In the genomic region with DNA sequence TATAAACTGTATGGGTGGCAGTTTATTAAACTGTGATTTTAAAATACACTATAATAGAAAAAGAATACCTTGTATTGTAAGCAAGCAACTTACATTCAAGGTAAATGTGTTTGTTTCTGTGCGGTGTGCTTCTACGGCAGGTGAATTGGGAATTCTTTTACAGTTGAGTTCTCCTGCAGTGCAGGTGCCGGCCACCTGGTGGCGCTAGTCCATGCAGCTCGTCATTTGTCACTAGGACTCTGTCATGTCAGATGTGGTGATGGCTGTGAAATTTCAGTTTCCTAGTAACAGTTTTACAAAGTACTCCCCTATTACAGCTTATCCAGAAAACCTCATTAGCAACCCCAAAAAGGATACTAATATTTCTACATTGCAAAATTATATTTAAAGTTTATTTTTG, we compare ENCODE assay signal across 10 mouse cellular contexts. TPM values are rescaled to one million over a fixed set of nuclear protein-coding genes. Genes with fewer than 3 reads are reported as not detected.
A peak's percentile ranks its signal among the peaks of the same experiment; 100 is the strongest.
DNase-seq lines count a peak whose midpoint lies in the region; ATAC-seq and TF ChIP-seq lines count a peak whose summit lies in the region.
"Had no signal": no experiment of that assay in that cellular context is flagged by ENCODE, and none has a peak within 500 bp of the region (broad histone marks: within the 10 kb centered on the region; RNA-seq: fewer than 3 reads in every experiment).

No protein-coding gene starts in this region.

- no peaks in the 10 kb centered on the region for H3K4me1 ChIP-seq in cerebellum, adult 2 months (ENCODE audit: control insufficient read depth, insufficient read depth, low read length)
- no peaks in the 10 kb centered on the region for H3K4me1 ChIP-seq in lung, embryonic 14.5 days (ENCODE audit: insufficient read depth)
- H3K4me1 ChIP-seq: hindbrain, embryonic 15.5 days; neural tube, embryonic 12.5 days had no signal

- no peaks in the 10 kb centered on the region for H3K27me3 ChIP-seq in cerebellum, adult 2 months (ENCODE audit: control insufficient read depth, insufficient read depth, low read length)
- H3K27me3 ChIP-seq in lung, embryonic 14.5 days (ENCODE audit: insufficient read depth, low read length): no peaks in the 10 kb centered on the region
- H3K27me3 ChIP-seq: hindbrain, embryonic 15.5 days; neural tube, embryonic 12.5 days had no signal

- H3K9ac ChIP-seq in lung, embryonic 14.5 days: no peak overlapping the region
- H3K9ac ChIP-seq: hindbrain, embryonic 15.5 days; neural tube, embryonic 12.5 days had no signal

- no peak for TF ChIP-seq POLR2A in cerebellum, adult 2 months (IDR thresholded peaks at IDR 0.05; ENCODE audit: borderline replicate concordance, insufficient read depth, low read length)

- WGBS in cerebellum, adult 2 months: 23% methylated on average over 5 of the region's 5 CpGs
- 31% methylated on average over 5 of the region's 5 CpGs for WGBS in lung, embryonic 14.5 days

- ATAC-seq in cerebellum, adult (ENCODE audit: insufficient number of reproducible peaks, low FRiP score, low TSS enrichment): no peak
- ATAC-seq in lung, embryonic 14.5 days (ENCODE audit: insufficient read depth): no peak

- H3K4me2 ChIP-seq in lung, embryonic 14.5 days: no peak overlapping the region
- H3K4me2 ChIP-seq: hindbrain, embryonic 15.5 days; neural tube, embryonic 12.5 days had no signal

- H3K36me3 ChIP-seq in lung, embryonic 14.5 days (ENCODE audit: insufficient read depth): peaks cover 86% of the 10 kb centered on the region

- peak; percentile 73 for TF ChIP-seq CTCF in cerebellum, adult 2 months (IDR thresholded peaks at IDR 0.05; ENCODE audit: borderline replicate concordance, insufficient read depth, low read depth, low read length)
- TF ChIP-seq CTCF in lung, embryonic 14.5 days (IDR thresholded peaks at IDR 0.05; ENCODE audit: low read depth): peak; percentile 86

- H3K27ac ChIP-seq in cerebellum, adult 2 months (ENCODE audit: insufficient read depth, low read length): no peak overlapping the region
- no peak overlapping the region for H3K27ac ChIP-seq in lung, embryonic 14.5 days (ENCODE audit: low read depth)
- H3K27ac ChIP-seq: hindbrain, embryonic 15.5 days; neural tube, embryonic 12.5 days had no signal

- peak; percentile 30 to 45 for DNase-seq in cerebellum, adult 2 months
- peak; percentile 47 for DNase-seq in ovary, postnatal 14 days (ENCODE audit: low spot score)
- no peak for DNase-seq in ovary, adult 18-20 months (ENCODE audit: low spot score)
- DNase-seq in cerebellum, adult 8-10 months: peak; percentile 47
- DNase-seq in heart, postnatal 14 days: peak; percentile 59 to 68
- DNase-seq in lung, embryonic 14.5 days: peak; percentile 63
- DNase-seq in spleen, adult 12 weeks (ENCODE audit: low spot score): peak; percentile 17

- no peaks in the 10 kb centered on the region for H3K9me3 ChIP-seq in lung, embryonic 14.5 days (ENCODE audit: low read depth, low read length)
- H3K9me3 ChIP-seq: hindbrain, embryonic 15.5 days; neural tube, embryonic 12.5 days had no signal

- no peak overlapping the region for H3K4me3 ChIP-seq in cerebellum, adult 2 months (replicated peaks; ENCODE audit: insufficient read depth, low read depth, low read length)
- H3K4me3 ChIP-seq in lung, embryonic 14.5 days (ENCODE audit: low read depth, low read length): no peak overlapping the region
- H3K4me3 ChIP-seq: hindbrain, embryonic 15.5 days; neural tube, embryonic 12.5 days had no signal

- intact Hi-C loops in heart, postnatal 14 days (cut with DNase I): loop anchor here (1.0 to 5.0 kb wide), 2 partner anchors 23 to 435 kb away; no protein-coding TSS in a partner anchor

RNA-seq across cellular contexts. Expression of gene Gpr180, which starts 20.2 kb away (rescaled TPM):
- polyA plus RNA-seq in cerebellum, adult 2 months (2012; rRNA removed): 37.6 and 38.7 TPM in 2 replicates
- 10 to 100 TPM; 20.8 to 22.2 TPM for total RNA-seq in heart, postnatal 14 days (2021)
- polyA plus RNA-seq in lung, embryonic 14.5 days (2014; fragmentation: Nextera tagmentation; extraction: Ambion mirVana): 64.2 and 66.8 TPM in 2 replicates

RNA-seq across cellular contexts. Expression of gene Tgds, which starts 24.6 kb away (rescaled TPM):
- polyA plus RNA-seq in cerebellum, adult 2 months (2012; rRNA removed): 9.0 and 10.2 TPM in 2 replicates
- 10 to 100 TPM; 10.7 to 11.3 TPM for total RNA-seq in heart, postnatal 14 days (2021)
- polyA plus RNA-seq in lung, embryonic 14.5 days (2014; fragmentation: Nextera tagmentation; extraction: Ambion mirVana): 32.6 and 33.0 TPM in 2 replicates
